Mouse (Mus musculus): ENCODE results near the gene Ccar1.

DNA sequence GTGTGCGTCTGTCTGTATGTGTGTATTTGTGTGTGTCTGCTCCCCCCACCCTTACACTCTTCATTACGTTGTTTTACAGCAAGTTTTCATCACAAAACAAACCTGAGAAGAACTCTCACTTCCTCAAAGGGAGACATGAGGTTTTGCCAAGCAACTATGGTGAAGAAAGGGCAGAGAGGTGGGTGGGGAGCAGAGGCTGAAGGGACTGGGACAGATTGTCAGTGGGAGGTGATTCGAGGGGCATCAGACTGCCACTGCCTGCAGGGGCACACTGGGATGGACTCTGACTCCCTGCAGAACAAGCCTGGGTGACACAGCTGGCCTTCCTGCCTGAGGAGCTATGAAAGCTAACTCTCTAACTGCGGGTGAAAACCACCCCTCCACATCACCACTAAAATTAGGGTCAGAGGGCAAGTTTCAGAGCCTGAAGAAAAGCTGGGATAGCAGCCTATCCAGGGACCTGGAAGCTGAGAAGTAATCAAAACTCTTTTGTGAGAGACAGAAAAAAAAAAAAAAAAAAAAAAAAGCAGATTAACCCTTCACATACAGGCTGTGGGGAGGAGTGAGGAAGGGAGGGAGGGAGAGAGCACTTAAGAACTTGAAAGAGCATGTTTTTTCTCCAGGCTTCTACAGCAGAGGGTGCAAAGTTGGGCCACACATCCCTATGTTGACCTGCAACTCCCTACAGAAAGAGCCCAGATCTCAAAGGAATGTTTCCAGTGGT is 55.0 kb downstream of the Ccar1 start:
- TF ChIP-seq EP300 (IDR thresholded peaks at IDR 0.05; ENCODE audit: insufficient read depth, low read depth, low read length) (no peak), CTCF (IDR thresholded peaks at IDR 0.05) (no peak), POLR2A (IDR thresholded peaks at IDR 0.05; ENCODE audit: insufficient read depth, low read depth, low read length) (no peak)
